Mouse (Mus musculus) stomach, embryonic 16.5 days (tissue): ENCODE measurements at regions not wholly inside any gene's neighbourhood (a gene's known extent, or its start where the extent isn't known, plus 50 kb on each side); places are given as distances from the start of the nearest gene placed in this dataset.

Source experiments
- ATAC-seq: fragments of 200-750 bp; cut with Nextera tagmentation; 2 replicates; pipeline ENCODE4 v1.8.0; 2017; ENCODE audit warnings: moderate number of reproducible peaks, moderate TSS enrichment; ENCODE audit not compliant: insufficient read depth, low FRiP score
- H3K27ac ChIP-seq: fragments of 300-500 bp; sonication (generic); 2 replicates; pipeline ENCODE4 v1.5.1; 2014; ENCODE audit warnings: low read length
- H3K27me3 ChIP-seq: fragments of 300-500 bp; sonication (generic); 2 replicates; pipeline ENCODE4 v1.6.1; 2014; ENCODE audit warnings: low read length, control low read depth, mixed read lengths; ENCODE audit not compliant: control insufficient read depth, insufficient read depth
- H3K36me3 ChIP-seq: fragments of 300-500 bp; sonication (generic); 2 replicates; pipeline ENCODE4 v1.6.1; 2014; ENCODE audit warnings: low read length; ENCODE audit not compliant: control insufficient read depth, insufficient read depth
- H3K4me1 ChIP-seq: fragments of 300-500 bp; sonication (generic); 2 replicates; pipeline ENCODE4 v1.6.1; 2014; ENCODE audit warnings: low read length, control low read depth, mixed read lengths; ENCODE audit not compliant: control insufficient read depth, insufficient read depth
- H3K4me2 ChIP-seq: fragments of 300-500 bp; sonication (generic); 2 replicates; pipeline ENCODE4 v1.6.1; 2014; ENCODE audit warnings: low read depth, low read length, mixed read lengths
- H3K4me3 ChIP-seq: fragments of 300-500 bp; sonication (generic); replicated peaks from 2 replicates; pipeline ENCODE4 v1.5.1; 2014; ENCODE audit warnings: mild to moderate bottlenecking, low read length
- H3K9ac ChIP-seq: fragments of 300-500 bp; sonication (generic); 2 replicates; pipeline ENCODE4 v1.6.1; 2014; ENCODE audit warnings: low read length
- H3K9me3 ChIP-seq: fragments of 300-500 bp; sonication (generic); replicated peaks from 2 replicates; pipeline ENCODE4 v1.6.1; 2016; ENCODE audit warnings: low read length, control low read depth; ENCODE audit not compliant: control insufficient read depth
- WGBS: fragments of 180-500 bp; shearing (Covaris S2); extraction: QIAGEN DNeasy Blood & Tissue Kit; methylation state at CpG from one replicate; pipeline ENCODE4 v1.1.7; 2014; 5-methylcytosine and 5-hydroxymethylcytosine counted together

- H3K9me3 ChIP-seq, result no peaks in the 10 kb centered on the region; the same call in 1 of the 2 replicates
- H3K4me1 ChIP-seq, result no peaks in the 10 kb centered on the region
- H3K36me3 ChIP-seq, result no peaks in the 10 kb centered on the region
- 83% methylated on average over 6 of the region's 6 CpGs for WGBS
- H3K27ac ChIP-seq, result no peak overlapping the region
- H3K9ac ChIP-seq, result no peak overlapping the region
- H3K27me3 ChIP-seq, result no peaks in the 10 kb centered on the region
- H3K4me3 ChIP-seq, result no peak overlapping the region
- ATAC-seq, result no peak
- H3K4me2 ChIP-seq, result no peak overlapping the region
Measured at GRCm38 (mm10) chr7:95943420-95943819, 227.6 kb upstream of the Tenm4 start.

GRCm38 (mm10) chr7:95952395-95952794, 218.7 kb upstream of the Tenm4 start:
- Histone ChIP-seq H3K4me1 (no peaks in the 10 kb centered on the region), H3K9ac (no peak overlapping the region), H3K27me3 (no peaks in the 10 kb centered on the region), H3K27ac (no peak overlapping the region), H3K4me2 (no peak overlapping the region), H3K4me3 (no peak overlapping the region), H3K36me3 (no peaks in the 10 kb centered on the region), H3K9me3 (no peaks in the 10 kb centered on the region)
- no peak for ATAC-seq
- 67% methylated on average over 2 of the region's 2 CpGs for WGBS

- no peak overlapping the region for H3K27ac ChIP-seq
- 89% methylated on average over 2 of the region's 2 CpGs for WGBS
- no peaks in the 10 kb centered on the region for H3K36me3 ChIP-seq
- H3K9me3 ChIP-seq, result no peaks in the 10 kb centered on the region
- H3K4me2 ChIP-seq, result no peak overlapping the region
- no peak overlapping the region for H3K4me3 ChIP-seq
- no peaks in the 10 kb centered on the region for H3K27me3 ChIP-seq
- no peak for ATAC-seq
- H3K4me1 ChIP-seq, result no peaks in the 10 kb centered on the region
- no peak overlapping the region for H3K9ac ChIP-seq
Measured at GRCm38 (mm10) chr7:95954511-95954910, 216.5 kb upstream of the Tenm4 start.

GRCm38 (mm10) chr7:95955119-95955518, 215.9 kb upstream of the Tenm4 start:
- Histone ChIP-seq H3K27me3 (no peaks in the 10 kb centered on the region), H3K4me3 (no peak overlapping the region), H3K27ac (no peak overlapping the region), H3K9ac (no peak overlapping the region), H3K36me3 (no peaks in the 10 kb centered on the region), H3K9me3 (no peaks in the 10 kb centered on the region), H3K4me1 (no peaks in the 10 kb centered on the region), H3K4me2 (no peak overlapping the region)
- ATAC-seq, result no peak
- WGBS, result 51% methylated on average over 2 of the region's 2 CpGs

- Histone ChIP-seq H3K4me3 (no peak overlapping the region), H3K27me3 (no peaks in the 10 kb centered on the region), H3K4me1 (no peaks in the 10 kb centered on the region), H3K9ac (no peak overlapping the region), H3K4me2 (no peak overlapping the region), H3K27ac (no peak overlapping the region), H3K36me3 (no peaks in the 10 kb centered on the region), H3K9me3 (no peaks in the 10 kb centered on the region)
- WGBS, result 71% methylated on average over 4 of the region's 4 CpGs
- ATAC-seq, result no peak
Measured at GRCm38 (mm10) chr7:95959068-95959467, 212.0 kb upstream of the Tenm4 start.

GRCm38 (mm10) chr7:95971863-95972262, 199.2 kb upstream of the Tenm4 start:
- ATAC-seq, result no peak
- Histone ChIP-seq H3K4me1 (no peaks in the 10 kb centered on the region), H3K4me2 (no peak overlapping the region), H3K27ac (no peak overlapping the region), H3K9me3 (no peaks in the 10 kb centered on the region), H3K36me3 (no peaks in the 10 kb centered on the region), H3K9ac (no peak overlapping the region), H3K4me3 (no peak overlapping the region), H3K27me3 (no peaks in the 10 kb centered on the region)
- WGBS, result 67% methylated on average over 7 of the region's 7 CpGs

- no peak overlapping the region for H3K9ac ChIP-seq
- no peaks in the 10 kb centered on the region for H3K9me3 ChIP-seq
- H3K4me2 ChIP-seq, result no peak overlapping the region
- no peaks in the 10 kb centered on the region for H3K36me3 ChIP-seq
- WGBS, result 62% methylated on average over 2 of the region's 2 CpGs
- H3K4me1 ChIP-seq, result no peaks in the 10 kb centered on the region
- no peak overlapping the region for H3K4me3 ChIP-seq
- ATAC-seq, result no peak
- no peak overlapping the region for H3K27ac ChIP-seq
- H3K27me3 ChIP-seq, result no peaks in the 10 kb centered on the region
Measured at GRCm38 (mm10) chr7:95974085-95974484, 197.0 kb upstream of the Tenm4 start.

- WGBS, result 59% methylated on average over 10 of the region's 10 CpGs
- H3K9me3 ChIP-seq, result no peaks in the 10 kb centered on the region
- no peak overlapping the region for H3K27ac ChIP-seq
- no peaks in the 10 kb centered on the region for H3K27me3 ChIP-seq
- no peaks in the 10 kb centered on the region for H3K36me3 ChIP-seq
- H3K4me3 ChIP-seq, result no peak overlapping the region
- H3K9ac ChIP-seq, result no peak overlapping the region
- H3K4me1 ChIP-seq, result no peaks in the 10 kb centered on the region
- ATAC-seq, result no peak
- H3K4me2 ChIP-seq, result no peak overlapping the region
Measured at GRCm38 (mm10) chr7:95991250-95992032, 179.6 kb upstream of the Tenm4 start.

GRCm38 (mm10) chr7:95992033-95992516, 179.0 kb upstream of the Tenm4 start:
- no peak overlapping the region for H3K4me2 ChIP-seq
- no peak overlapping the region for H3K27ac ChIP-seq
- 87% methylated on average over 3 of the region's 3 CpGs for WGBS
- ATAC-seq, result no peak
- no peak overlapping the region for H3K9ac ChIP-seq
- no peaks in the 10 kb centered on the region for H3K9me3 ChIP-seq
- H3K27me3 ChIP-seq, result no peaks in the 10 kb centered on the region
- no peaks in the 10 kb centered on the region for H3K36me3 ChIP-seq
- H3K4me3 ChIP-seq, result no peak overlapping the region
- no peaks in the 10 kb centered on the region for H3K4me1 ChIP-seq
